Mouse (Mus musculus): ENCODE measurements around the gene Sgf29. TPM values are rescaled to one million over a fixed set of nuclear protein-coding genes. Genes with fewer than 3 reads are reported as not detected.

Sgf29 gene
- polyA plus RNA-seq, 1 experiment from 2014 or later, result 56.8 TPM

GRCm38 (mm10) chr7:126693256-126693655, 44.1 kb downstream of the Sgf29 start:
- ATAC-seq (ENCODE audit: low FRiP score, low read depth), result no peak
- H3K27ac ChIP-seq, result no peak overlapping the region
- H3K27me3 ChIP-seq, result no peaks in the 10 kb centered on the region
- H3K4me2 ChIP-seq (replicated peaks), result 0 out of 2 replicates have a peak overlapping the region, but pooled peaks have one; percentile 28
- peaks cover 39% of the 10 kb centered on the region for H3K36me3 ChIP-seq
- H3K4me1 ChIP-seq, result peaks cover 26% of the 10 kb centered on the region
- WGBS, result 39% methylated on average over 3 of the region's 3 CpGs
- H3K9me3 ChIP-seq, result no peaks in the 10 kb centered on the region
- no peak overlapping the region for H3K9ac ChIP-seq
- H3K4me3 ChIP-seq, result no peak overlapping the region

- H3K27ac ChIP-seq, result no peak overlapping the region
- H3K9ac ChIP-seq, result no peak overlapping the region
- H3K36me3 ChIP-seq, result peaks cover 39% of the 10 kb centered on the region
- peaks cover 26% of the 10 kb centered on the region for H3K4me1 ChIP-seq
- H3K4me3 ChIP-seq, result no peak overlapping the region
- no peaks in the 10 kb centered on the region for H3K9me3 ChIP-seq
- 87% methylated on average over 7 of the region's 7 CpGs for WGBS
- H3K4me2 ChIP-seq (replicated peaks), result peak overlapping the region; percentile 28; the same call in 1 of the 2 replicates
- ATAC-seq (ENCODE audit: low FRiP score, low read depth), result no peak
- H3K27me3 ChIP-seq, result no peaks in the 10 kb centered on the region
These were observed 44.7 kb downstream of the Sgf29 start for GRCm38 (mm10) chr7:126693781-126694180.

GRCm38 (mm10) chr7:126694441-126695051, 45.4 kb downstream of the Sgf29 start:
- H3K27me3 ChIP-seq, result no peaks in the 10 kb centered on the region
- peaks cover 33% of the 10 kb centered on the region for H3K36me3 ChIP-seq
- H3K27ac ChIP-seq, result no peak overlapping the region; the same call in 1 of the 2 replicates
- peaks cover 26% of the 10 kb centered on the region for H3K4me1 ChIP-seq
- H3K9ac ChIP-seq, result peak overlapping the region; percentile 90
- peak overlapping the region; percentile 96 for H3K4me2 ChIP-seq (replicated peaks)
- no peak for ATAC-seq (ENCODE audit: low FRiP score, low read depth)
- H3K4me3 ChIP-seq, result peak overlapping the region; percentile 84
- 49% methylated on average over 10 of the region's 10 CpGs for WGBS
- no peaks in the 10 kb centered on the region for H3K9me3 ChIP-seq

- Histone ChIP-seq H3K36me3 (peaks cover 27% of the 10 kb centered on the region), H3K4me3 (peak within 1 kb of the TSS; percentile 84), H3K27ac (peak within 1 kb of the TSS; percentile 95), H3K9me3 (no peaks in the 10 kb centered on the region), H3K4me1 (peaks cover 26% of the 10 kb centered on the region), H3K27me3 (no peaks in the 10 kb centered on the region), H3K4me2 (replicated peaks) (peak within 1 kb of the TSS; percentile 96), H3K9ac (peak within 1 kb of the TSS; percentile 90)
- under 1% methylated on average over 31 of the region's 31 CpGs for WGBS
- peak; percentile 58 for ATAC-seq (ENCODE audit: low FRiP score, low read depth)
These were observed 46.1 kb downstream of the Sgf29 start, which contains the start of gene Bola2 for GRCm38 (mm10) chr7:126695210-126695611. Bola2 (plus strand) TSS chr7:126695401.

GRCm38 (mm10) chr7:126695631-126696207, 46.6 kb downstream of the Sgf29 start, which contains the start of gene Slx1b:
Slx1b (minus strand) TSS chr7:126695784.
- peak within 1 kb of the TSS; percentile 96 for H3K4me2 ChIP-seq (replicated peaks)
- peaks cover 24% of the 10 kb centered on the region for H3K36me3 ChIP-seq
- peak within 1 kb of the TSS; percentile 95 for H3K27ac ChIP-seq
- H3K4me1 ChIP-seq, result peaks cover 26% of the 10 kb centered on the region
- WGBS, result 0% methylated on average over 40 of the region's 40 CpGs
- no peaks in the 10 kb centered on the region for H3K27me3 ChIP-seq
- peak; percentile 97 for ATAC-seq (ENCODE audit: low FRiP score, low read depth)
- no peaks in the 10 kb centered on the region for H3K9me3 ChIP-seq
- H3K4me3 ChIP-seq, result peak within 1 kb of the TSS; percentile 84
- peak within 1 kb of the TSS; percentile 90 for H3K9ac ChIP-seq

GRCm38 (mm10) chr7:126696303-126696702, 47.2 kb downstream of the Sgf29 start:
- H3K4me3 ChIP-seq, result peak overlapping the region; percentile 84
- 2% methylated on average over 17 of the region's 17 CpGs for WGBS
- peaks cover 28% of the 10 kb centered on the region for H3K4me1 ChIP-seq
- no peaks in the 10 kb centered on the region for H3K9me3 ChIP-seq
- peaks cover 18% of the 10 kb centered on the region for H3K36me3 ChIP-seq
- H3K27ac ChIP-seq, result peak overlapping the region; percentile 61; the same call in 1 of the 2 replicates
- peak overlapping the region; percentile 96 for H3K4me2 ChIP-seq (replicated peaks)
- ATAC-seq (ENCODE audit: low FRiP score, low read depth), result no peak; the same call in 1 of the 2 replicates
- H3K27me3 ChIP-seq, result no peaks in the 10 kb centered on the region
- H3K9ac ChIP-seq, result peak overlapping the region; percentile 87

- peak overlapping the region; percentile 96 for H3K4me2 ChIP-seq (replicated peaks)
- H3K27ac ChIP-seq, result no peak overlapping the region
- ATAC-seq (ENCODE audit: low FRiP score, low read depth), result no peak
- WGBS, result 73% methylated on average over 3 of the region's 3 CpGs
- H3K9me3 ChIP-seq, result no peaks in the 10 kb centered on the region
- peak overlapping the region; percentile 84 for H3K4me3 ChIP-seq
- H3K4me1 ChIP-seq, result peaks cover 31% of the 10 kb centered on the region
- H3K27me3 ChIP-seq, result no peaks in the 10 kb centered on the region
- peaks cover 13% of the 10 kb centered on the region for H3K36me3 ChIP-seq
- peak overlapping the region; percentile 87 for H3K9ac ChIP-seq
These were observed 47.8 kb downstream of the Sgf29 start for GRCm38 (mm10) chr7:126696886-126697285.

- Histone ChIP-seq H3K4me2 (replicated peaks) (no peak overlapping the region), H3K4me3 (no peak overlapping the region), H3K4me1 (peaks cover 31% of the 10 kb centered on the region), H3K36me3 (peaks cover 3% of the 10 kb centered on the region; the same call in 1 of the 2 replicates), H3K27me3 (peaks cover 8% of the 10 kb centered on the region), H3K9ac (no peak overlapping the region), H3K27ac (no peak overlapping the region), H3K9me3 (no peaks in the 10 kb centered on the region)
- ATAC-seq (ENCODE audit: low FRiP score, low read depth), result no peak
- WGBS, result 93% methylated on average over 8 of the region's 8 CpGs
These were observed 48.7 kb downstream of the Sgf29 start for GRCm38 (mm10) chr7:126697838-126698237.

GRCm38 (mm10) chr7:126700063-126701015, 51.2 kb downstream of the Sgf29 start:
- no peak for ATAC-seq (ENCODE audit: low FRiP score, low read depth)
- H3K9me3 ChIP-seq, result no peaks in the 10 kb centered on the region
- H3K27ac ChIP-seq, result no peak overlapping the region
- H3K4me1 ChIP-seq, result peaks cover 36% of the 10 kb centered on the region
- H3K36me3 ChIP-seq, result peaks cover 3% of the 10 kb centered on the region; the same call in 1 of the 2 replicates
- no peak overlapping the region for H3K4me3 ChIP-seq
- WGBS, result 85% methylated on average over 25 of the region's 25 CpGs
- peaks cover 28% of the 10 kb centered on the region for H3K27me3 ChIP-seq
- H3K4me2 ChIP-seq (replicated peaks), result no peak overlapping the region
- no peak overlapping the region for H3K9ac ChIP-seq

- ATAC-seq (ENCODE audit: low FRiP score, low read depth), result 0 out of 2 replicates have a peak, but pooled peaks have one; percentile 43
- peaks cover 36% of the 10 kb centered on the region for H3K4me1 ChIP-seq
- H3K36me3 ChIP-seq, result peaks cover 3% of the 10 kb centered on the region; the same call in 1 of the 2 replicates
- no peaks in the 10 kb centered on the region for H3K9me3 ChIP-seq
- under 1% methylated on average over 11 of the region's 11 CpGs for WGBS
- H3K27ac ChIP-seq, result no peak overlapping the region
- H3K9ac ChIP-seq, result no peak overlapping the region
- peak overlapping the region; percentile 27; the same call in 1 of the 2 replicates for H3K4me2 ChIP-seq (replicated peaks)
- H3K4me3 ChIP-seq, result peak overlapping the region; percentile 2; the same call in 1 of the 2 replicates
- peaks cover 35% of the 10 kb centered on the region for H3K27me3 ChIP-seq
These were observed 52.0 kb downstream of the Sgf29 start for GRCm38 (mm10) chr7:126701070-126701469.

- Histone ChIP-seq H3K4me2 (replicated peaks) (peak overlapping the region; percentile 27; the same call in 1 of the 2 replicates), H3K27ac (no peak overlapping the region), H3K36me3 (peaks cover 3% of the 10 kb centered on the region; the same call in 1 of the 2 replicates), H3K9me3 (no peaks in the 10 kb centered on the region), H3K4me1 (peaks cover 30% of the 10 kb centered on the region), H3K27me3 (peaks cover 37% of the 10 kb centered on the region), H3K9ac (no peak overlapping the region), H3K4me3 (peak overlapping the region; percentile 2; the same call in 1 of the 2 replicates)
- ATAC-seq (ENCODE audit: low FRiP score, low read depth), result no peak
- 56% methylated on average over 24 of the region's 24 CpGs for WGBS
These were observed 52.6 kb downstream of the Sgf29 start for GRCm38 (mm10) chr7:126701559-126702357.

Measured in limb, embryonic 13.5 days (tissue).